Mouse (Mus musculus) MEL (cell line): ENCODE results near the gene Cbln1.

Experiments
- CHD2 ChIP-seq: IDR thresholded peaks from 2 replicates; pipeline ENCODE4 v1.6.1; 2011; ENCODE audit warnings: low read length, improper control_type of control experiment
- EP300 ChIP-seq, 2 experiments: IDR thresholded peaks; 2 replicates each; pipeline ENCODE4 v1.6.1; 2011; ENCODE audit warnings: improper control_type of control experiment in 2 of 2, low read length in 2 of 2, low read depth in 1 of 2, mild to moderate bottlenecking in 1 of 2
- NELFE ChIP-seq: IDR thresholded peaks from 2 replicates; pipeline ENCODE4 v1.6.1; 2011; ENCODE audit warnings: low read depth, low read length, improper control_type of control experiment
- SIN3A ChIP-seq: IDR thresholded peaks from 2 replicates; pipeline ENCODE4 v1.6.1; 2012; ENCODE audit warnings: low read length, improper control_type of control experiment, inconsistent platforms
- TCF12 ChIP-seq: IDR thresholded peaks from 2 replicates; pipeline ENCODE4 v1.6.1; 2014; ENCODE audit warnings: low read depth, mild to moderate bottlenecking, inconsistent platforms, low read length, improper control_type of control experiment, moderate library complexity

- TF ChIP-seq SIN3A = no peak
- TF ChIP-seq CHD2 = no peak
- no peak for TF ChIP-seq NELFE
- no peak for TF ChIP-seq TCF12
- no peak for TF ChIP-seq EP300 (IDR thresholded peaks at IDR 0.05; ENCODE audit: low read depth in 1 of 2, low read length in 2 of 2)
Measured at GRCm38 (mm10) chr8:87464446-87464845, 8.0 kb downstream of the Cbln1 start.
